Mouse (Mus musculus): ENCODE data around the gene Hspb7.

- TF ChIP-seq CTCF (IDR thresholded peaks at IDR 0.05; ENCODE audit: low read depth) (no peak), EP300 (IDR thresholded peaks at IDR 0.05; ENCODE audit: low read depth) (no peak)
These were observed 45.8 kb downstream of the Hspb7 start for GRCm38 (mm10) chr4:141466289-141466795.

Data from liver, postnatal 0 days (tissue).